Mouse (Mus musculus) spleen, adult 12 weeks (tissue): Measurements from ENCODE around the gene Olfr1537.

Experiments used
- DNase-seq: peaks from one replicate; pipeline ENCODE4 v3.0.0; 2022; ENCODE audit warnings: low spot score

Gene Olfr1537

GRCm38 (mm10) chr9:39249894-39250293, at the start of gene Olfr1537:
Gene Olfr1537, minus strand, starts transcription at chr9:39249994.
- no peak for DNase-seq

- DNase-seq, result no peak
Observed at GRCm38 (mm10) chr9:39287136-39287535, 37.3 kb upstream of the Olfr1537 start.

- DNase-seq, result no peak
Observed at GRCm38 (mm10) chr9:39276718-39277117, 26.9 kb upstream of the Olfr1537 start, which contains the start of gene Olfr945. Gene Olfr945, minus strand, starts transcription at chr9:39276818.

GRCm38 (mm10) chr9:39201620-39202019, 48.2 kb downstream of the Olfr1537 start, which contains the start of gene Olfr944:
Gene Olfr944, plus strand, starts transcription at chr9:39201920.
- no peak for DNase-seq
